Mouse (Mus musculus) spleen, postnatal 36 days (tissue): ENCODE measurements around the gene Zcchc10.
"Not testable (repeated sequence)": the region's sequence is repeated elsewhere in the genome, so short reads cannot be mapped to it uniquely, and the experiment has no call there.

ENCODE experiments used
- DNase-seq, 2 experiments: peaks; one replicate each; pipeline ENCODE4 v3.0.0; 2022; ENCODE audit warnings: low spot score in 2 of 2, mixed read lengths in 1 of 2

Gene Zcchc10

GRCm38 (mm10) chr11:53324512-53324968, at the start of gene Zcchc10:
TSS of gene Zcchc10 (plus strand) at chr11:53324679.
- DNase-seq = peak; percentile 86 to 89

GRCm38 (mm10) chr11:53275358-53275757, 49.1 kb upstream of the Zcchc10 start:
- no peak for DNase-seq

GRCm38 (mm10) chr11:53278411-53278810, 46.1 kb upstream of the Zcchc10 start:
- no peak for DNase-seq

GRCm38 (mm10) chr11:53285885-53286284, 38.6 kb upstream of the Zcchc10 start:
- DNase-seq = no peak

- DNase-seq = not testable (repeated sequence)
These were observed 34.3 kb upstream of the Zcchc10 start for GRCm38 (mm10) chr11:53290187-53290586.

- no peak for DNase-seq
These were observed 33.6 kb upstream of the Zcchc10 start for GRCm38 (mm10) chr11:53290871-53291270.

GRCm38 (mm10) chr11:53294441-53294840, 30.0 kb upstream of the Zcchc10 start:
- no peak for DNase-seq

- DNase-seq = no peak
These were observed 27.6 kb upstream of the Zcchc10 start for GRCm38 (mm10) chr11:53296880-53297279.

GRCm38 (mm10) chr11:53297947-53298860, 26.3 kb upstream of the Zcchc10 start:
- no peak for DNase-seq

- DNase-seq = peak; percentile 63 to 68
These were observed 24.7 kb upstream of the Zcchc10 start for GRCm38 (mm10) chr11:53299551-53300329.

- peak; percentile 98 for DNase-seq
These were observed 23.9 kb upstream of the Zcchc10 start, which contains the start of gene Hspa4 for GRCm38 (mm10) chr11:53300330-53301166. TSS of gene Hspa4 (minus strand) at chr11:53300457.

- no peak for DNase-seq
These were observed 23.3 kb upstream of the Zcchc10 start for GRCm38 (mm10) chr11:53301167-53301515.

- DNase-seq = no peak
These were observed 20.2 kb upstream of the Zcchc10 start for GRCm38 (mm10) chr11:53304044-53304840.

GRCm38 (mm10) chr11:53306965-53307364, 17.5 kb upstream of the Zcchc10 start:
- no peak for DNase-seq

- peak in 1 of 2 experiments; percentile 24 for DNase-seq
These were observed 16.9 kb upstream of the Zcchc10 start for GRCm38 (mm10) chr11:53307558-53308065.

GRCm38 (mm10) chr11:53308251-53308864, 16.1 kb upstream of the Zcchc10 start:
- DNase-seq = no peak

GRCm38 (mm10) chr11:53308884-53309310, 15.6 kb upstream of the Zcchc10 start:
- peak; percentile 15 to 36 for DNase-seq

GRCm38 (mm10) chr11:53311385-53311784, 13.1 kb upstream of the Zcchc10 start:
- DNase-seq = no peak

- DNase-seq = not testable (repeated sequence)
These were observed 11.7 kb upstream of the Zcchc10 start for GRCm38 (mm10) chr11:53312823-53313222.

- DNase-seq = no peak
These were observed 9.7 kb upstream of the Zcchc10 start for GRCm38 (mm10) chr11:53314770-53315173.
